Mouse (Mus musculus) cerebellum, adult 2 months (tissue): Measurements from ENCODE around the gene Qars.

Source experiments
- CTCF ChIP-seq: fragments of 200-500 bp; IDR thresholded peaks from 2 replicates; pipeline ENCODE4 v1.5.1; 2011; ENCODE audit warnings: low read depth, mild to moderate bottlenecking, control low read depth, low read length, moderate library complexity, borderline replicate concordance; ENCODE audit not compliant: insufficient read depth
- POLR2A ChIP-seq: fragments of 200-500 bp; IDR thresholded peaks from 2 replicates; pipeline ENCODE4 v1.6.1; 2011; ENCODE audit warnings: low read length, control low read depth, borderline replicate concordance; ENCODE audit not compliant: insufficient read depth

DNA sequence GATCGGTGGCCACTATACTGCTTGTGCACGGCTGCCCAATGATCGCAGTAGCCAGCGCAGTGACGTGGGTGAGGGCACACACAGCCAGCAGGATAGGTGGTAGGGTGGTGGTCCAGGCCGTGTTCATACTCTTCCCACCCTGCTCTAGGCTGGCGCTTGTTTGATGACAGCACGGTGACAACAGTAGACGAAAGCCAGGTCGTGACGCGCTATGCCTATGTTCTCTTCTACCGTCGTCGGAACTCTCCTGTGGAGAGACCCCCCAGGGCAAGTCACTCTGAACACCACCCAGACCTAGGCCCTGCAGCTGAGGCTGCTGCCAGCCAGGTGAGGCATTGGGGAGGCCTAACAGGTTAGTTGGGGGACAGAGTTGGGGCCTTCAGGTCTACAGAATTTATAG, 7.6 kb upstream of the Qars start:
- no peak for TF ChIP-seq POLR2A
- TF ChIP-seq CTCF, result no peak
